Mouse (Mus musculus): ENCODE measurements around the gene Aanat. TPM values are rescaled to one million over a fixed set of nuclear protein-coding genes. Genes with fewer than 3 reads are reported as not detected.

Aanat gene
- total RNA-seq, 2 experiments from 2014 or later = not detected

- ATAC-seq (replicated peaks; ENCODE audit: low FRiP score, poor library complexity, severe bottlenecking) = no peak
Measured at GRCm38 (mm10) chr11:116646136-116646535, 59.9 kb downstream of the Aanat start.

- no peak for ATAC-seq (replicated peaks; ENCODE audit: low FRiP score, poor library complexity, severe bottlenecking)
Measured at GRCm38 (mm10) chr11:116646771-116647170, 60.5 kb downstream of the Aanat start.

Other genes with a start within 250 kb of the Aanat start
- gene Rnf157, start 173.4 kb upstream of the Aanat start, total RNA-seq (2015; ENCODE audit: low replicate concordance) = 0.63 and 1.7 TPM in 2 replicates
- 2.0 and 2.1 TPM in 2 replicates for gene Rnf157, start 173.4 kb upstream of the Aanat start, total RNA-seq (2017; ENCODE audit: low replicate concordance)
- gene Ubald2, start 152.3 kb upstream of the Aanat start, total RNA-seq (2015; ENCODE audit: low replicate concordance) = 46.6 and 59.0 TPM in 2 replicates
- 27.0 and 41.7 TPM in 2 replicates for gene Ubald2, start 152.3 kb upstream of the Aanat start, total RNA-seq (2017; ENCODE audit: low replicate concordance)
- gene Qrich2, start 120.2 kb upstream of the Aanat start, total RNA-seq (2015; ENCODE audit: low replicate concordance) = not detected in 2 replicates
- gene Qrich2, start 120.2 kb upstream of the Aanat start, total RNA-seq (2017; ENCODE audit: low replicate concordance) = 0.17 TPM in 1 of 2 replicates, not detected in the other
- 9.8 and 11.1 TPM in 2 replicates for gene Prpsap1, start 92.2 kb upstream of the Aanat start, total RNA-seq (2015; ENCODE audit: low replicate concordance)
- 9.2 and 14.1 TPM in 2 replicates for gene Prpsap1, start 92.2 kb upstream of the Aanat start, total RNA-seq (2017; ENCODE audit: low replicate concordance)
- gene Sphk1, start 55.5 kb upstream of the Aanat start, total RNA-seq (2015; ENCODE audit: low replicate concordance) = 14.2 and 15.9 TPM in 2 replicates
- 45.3 and 46.3 TPM in 2 replicates for gene Sphk1, start 55.5 kb upstream of the Aanat start, total RNA-seq (2017; ENCODE audit: low replicate concordance)
- gene Ube2o, start 5.0 kb upstream of the Aanat start, total RNA-seq (2015; ENCODE audit: low replicate concordance) = 473 and 508 TPM in 2 replicates
- gene Ube2o, start 5.0 kb upstream of the Aanat start, total RNA-seq (2017; ENCODE audit: low replicate concordance) = 800 and 935 TPM in 2 replicates
- 2.3 and 5.0 TPM in 2 replicates for gene Rhbdf2, start 40.6 kb downstream of the Aanat start, total RNA-seq (2015; ENCODE audit: low replicate concordance)
- gene Rhbdf2, start 40.6 kb downstream of the Aanat start, total RNA-seq (2017; ENCODE audit: low replicate concordance) = 2.8 and 3.2 TPM in 2 replicates
- not detected in 2 replicates for gene Prcd, start 67.1 kb downstream of the Aanat start, total RNA-seq (2015; ENCODE audit: low replicate concordance)
- gene Prcd, start 67.1 kb downstream of the Aanat start, total RNA-seq (2017; ENCODE audit: low replicate concordance) = not detected in 2 replicates
- gene Cygb, start 67.9 kb downstream of the Aanat start, total RNA-seq (2015; ENCODE audit: low replicate concordance) = not detected in 2 replicates
- gene Cygb, start 67.9 kb downstream of the Aanat start, total RNA-seq (2017; ENCODE audit: low replicate concordance) = not detected in 2 replicates
- not detected in 2 replicates for gene St6galnac1, start 189.1 kb downstream of the Aanat start, total RNA-seq (2015; ENCODE audit: low replicate concordance)
- gene St6galnac1, start 189.1 kb downstream of the Aanat start, total RNA-seq (2017; ENCODE audit: low replicate concordance) = not detected in 2 replicates
- 4.2 TPM in 1 of 2 replicates, not detected in the other for gene Mxra7, start 241.6 kb downstream of the Aanat start, total RNA-seq (2015; ENCODE audit: low replicate concordance)
- gene Mxra7, start 241.6 kb downstream of the Aanat start, total RNA-seq (2017; ENCODE audit: low replicate concordance) = not detected in 2 replicates